Mouse (Mus musculus) G1E (cell line): ENCODE measurements around the gene Slc43a3.

ENCODE experiments used
- CTCF ChIP-seq: IDR thresholded peaks from 2 replicates; pipeline ENCODE4 v1.5.1; 2012; ENCODE audit warnings: low read depth, low read length, inconsistent platforms, mixed read lengths
- GATA1 ChIP-seq: IDR thresholded peaks from 2 replicates; pipeline ENCODE4 v1.6.1; 2012; ENCODE audit warnings: borderline replicate concordance, low read length, inconsistent platforms, mixed read lengths
- GATA2 ChIP-seq: IDR thresholded peaks from 2 replicates; pipeline ENCODE4 v1.6.1; 2012; ENCODE audit warnings: low read depth, low read length, inconsistent platforms, borderline replicate concordance
- TAL1 ChIP-seq: conservative IDR thresholded peaks from 2 replicates; pipeline ENCODE4 v1.6.1; 2012; ENCODE audit warnings: low read depth, low read length, inconsistent platforms, mixed read lengths

DNA sequence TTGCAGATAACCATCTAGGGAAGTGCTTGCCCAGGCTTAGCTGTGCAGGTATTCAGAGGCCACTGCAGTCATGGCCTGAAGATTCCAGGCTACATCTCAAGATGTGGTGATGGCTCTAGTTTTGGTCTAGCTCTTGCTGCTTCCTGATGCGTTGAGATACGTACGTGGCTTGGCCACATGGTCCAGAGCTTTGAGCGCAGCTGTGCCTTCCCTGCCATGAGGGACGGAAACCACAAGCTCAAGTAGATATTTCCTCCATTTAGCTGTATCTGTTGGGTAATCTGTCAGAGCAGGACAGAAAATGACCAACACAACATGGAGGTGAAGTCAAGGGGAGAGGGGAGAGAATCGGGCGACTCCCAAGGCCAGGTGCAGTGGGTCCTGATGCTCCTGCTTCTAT is 6.2 kb upstream of the Slc43a3 start:
- no peak for TF ChIP-seq CTCF
- no peak for TF ChIP-seq GATA2
- no peak for TF ChIP-seq GATA1
- no peak for TF ChIP-seq TAL1
